Mouse (Mus musculus) left cerebral cortex, postnatal 14 days (tissue): ENCODE data around the gene Tmem232. TPM values are rescaled to one million over a fixed set of nuclear protein-coding genes. Genes with fewer than 3 reads are reported as not detected.
"Not testable (repeated sequence)": the region's sequence is repeated elsewhere in the genome, so short reads cannot be mapped to it uniquely, and the experiment has no call there.

Experiments used
- DNase-seq, 2 experiments: peaks; one replicate each; pipeline ENCODE4 v3.0.0; 2021 to 2022; ENCODE audit warnings: low spot score in 2 of 2, mixed read lengths in 1 of 2
- intact Hi-C: fragments of 180-260 bp; cut with DNase I; formaldehyde crosslinking; loops from one replicate; pipeline ENCODE4 v1.15.1; 2025
- total RNA-seq, 2 experiments: library from RNA; stranded (reverse); gene quantifications; 2 replicates each; pipeline ENCODE4 v1.2.3; 2021

Tmem232 gene
- total RNA-seq, 2 experiments from 2014 or later, result 1.5 to 1.9 TPM

DNA sequence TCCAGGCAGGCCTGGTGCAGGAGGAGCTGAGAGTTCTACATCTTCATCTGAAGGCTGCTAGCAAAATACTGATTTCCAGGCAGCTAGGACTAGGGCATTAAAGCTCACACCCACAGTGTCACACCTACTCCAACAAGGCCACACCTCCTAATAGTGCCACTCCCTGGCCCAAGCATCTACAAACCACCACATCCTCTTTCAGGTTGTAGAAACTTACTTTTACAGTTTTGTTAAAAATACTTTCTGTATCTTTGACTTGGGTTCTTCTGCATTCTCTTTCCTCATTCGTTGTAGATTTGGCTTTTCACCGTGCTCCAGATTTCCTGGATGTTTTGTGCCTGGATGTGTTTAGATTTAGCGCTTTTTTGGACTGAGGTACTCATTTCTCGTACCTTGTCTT is 5.6 kb upstream of the Tmem232 start:
- intact Hi-C loops, result not testable (repeated sequence)

DNA sequence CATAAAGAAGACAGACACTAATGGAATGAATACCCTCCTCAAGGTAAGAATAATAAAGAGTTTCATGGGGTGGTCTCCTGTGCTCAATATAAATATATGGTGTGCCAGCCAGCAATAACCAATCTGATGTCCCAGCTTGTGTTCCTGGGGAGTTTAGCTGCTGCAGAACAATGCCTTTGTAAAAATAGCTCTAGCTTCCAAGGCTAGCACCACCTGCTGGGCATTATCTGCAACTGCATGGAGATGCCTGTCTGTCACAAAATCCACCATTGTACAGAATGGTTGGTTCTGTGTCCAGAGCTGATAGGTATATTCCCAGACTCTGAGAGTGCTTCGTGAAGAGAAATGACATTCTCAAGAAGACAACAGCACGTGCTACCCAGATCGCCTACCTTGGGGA is 4.4 kb downstream of the Tmem232 start:
- intact Hi-C loops, result no loop called here
- DNase-seq, result peak; percentile 26 to 39

More for the DNA sequence above, 5.6 kb upstream of the Tmem232 start:
- DNase-seq, result not testable (repeated sequence)

DNA sequence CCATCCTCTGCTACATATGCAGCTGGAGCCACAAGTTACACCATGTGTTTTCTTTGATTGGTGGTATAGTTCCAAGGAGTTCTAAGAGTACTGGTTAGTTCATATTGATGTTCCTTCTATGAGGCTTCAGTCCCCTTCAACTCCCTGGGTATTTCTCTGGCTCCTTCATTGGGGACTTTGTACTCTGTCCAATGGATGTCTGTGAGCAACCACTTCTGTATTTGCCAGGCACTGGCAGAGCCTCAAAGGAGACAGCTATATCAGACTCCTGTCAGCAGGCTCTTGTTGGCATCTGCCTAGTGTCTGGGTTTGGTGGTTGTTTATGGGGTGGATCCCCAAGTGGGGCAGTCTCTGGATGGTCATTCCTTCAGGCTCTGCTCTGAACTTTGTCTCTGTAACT is 8.2 kb downstream of the Tmem232 start:
- DNase-seq, intact Hi-C loops: not testable (repeated sequence)

DNA sequence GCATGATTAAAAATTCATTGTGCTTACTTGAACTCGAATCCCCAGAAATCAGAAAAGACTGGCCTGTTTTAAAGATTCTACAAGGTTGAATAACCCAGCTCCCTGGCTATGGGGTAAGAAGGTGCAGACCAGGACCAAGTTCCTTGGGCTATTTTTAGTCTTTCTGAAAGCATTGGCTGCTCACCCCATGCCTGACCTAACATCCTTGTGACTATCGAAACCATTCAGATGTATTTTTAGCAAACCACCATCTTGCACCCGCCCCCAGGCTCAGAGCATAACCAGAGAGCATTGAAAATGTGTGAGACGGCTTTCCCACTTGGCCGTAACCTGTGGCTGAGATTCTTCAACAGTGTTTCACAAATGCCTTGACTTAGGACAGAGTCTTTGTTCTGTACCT is 13.1 kb downstream of the Tmem232 start:
- no peak for DNase-seq
- intact Hi-C loops, result no loop called here

DNA sequence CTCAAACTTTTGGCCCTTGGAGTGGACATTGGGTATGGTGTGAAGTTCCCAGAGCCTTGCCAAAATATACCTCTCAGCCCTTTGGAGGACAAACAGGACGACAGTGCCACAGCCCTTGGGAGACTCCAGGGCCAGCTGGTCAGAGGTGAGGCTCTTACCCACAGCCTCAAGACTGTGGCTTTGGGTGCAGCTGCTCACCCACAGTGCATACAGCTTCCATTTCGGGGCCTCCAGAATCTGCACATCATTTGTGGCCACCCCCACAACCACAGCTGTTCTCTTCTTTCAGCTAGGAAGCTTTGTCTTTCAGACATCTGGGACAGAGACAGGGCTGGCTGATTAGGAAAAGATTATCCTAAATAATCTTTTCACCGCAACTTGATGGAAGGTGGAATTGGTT is 27.1 kb downstream of the Tmem232 start:
- intact Hi-C loops, result no loop called here
- DNase-seq, result no peak

DNA sequence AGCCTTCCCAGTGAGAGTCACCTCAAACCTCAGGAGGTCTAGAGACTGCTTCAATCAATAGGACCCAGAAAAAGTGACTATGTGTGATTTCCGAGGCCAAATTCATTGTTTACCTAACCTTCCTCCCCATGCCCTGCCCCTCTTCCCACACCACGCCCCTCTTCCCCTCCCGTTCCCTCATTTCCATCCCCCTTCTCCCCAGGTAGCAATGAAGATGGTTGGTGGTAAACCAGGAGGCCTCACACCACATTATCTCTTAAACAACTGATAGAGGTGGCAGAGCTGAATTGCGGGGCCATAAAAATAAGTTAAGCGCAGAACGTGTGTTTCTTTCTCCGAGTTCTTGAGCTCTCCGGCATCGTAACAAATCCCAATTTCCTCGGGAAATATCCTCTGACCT is 55.9 kb downstream of the Tmem232 start:
- intact Hi-C loops, result no loop called here

DNA sequence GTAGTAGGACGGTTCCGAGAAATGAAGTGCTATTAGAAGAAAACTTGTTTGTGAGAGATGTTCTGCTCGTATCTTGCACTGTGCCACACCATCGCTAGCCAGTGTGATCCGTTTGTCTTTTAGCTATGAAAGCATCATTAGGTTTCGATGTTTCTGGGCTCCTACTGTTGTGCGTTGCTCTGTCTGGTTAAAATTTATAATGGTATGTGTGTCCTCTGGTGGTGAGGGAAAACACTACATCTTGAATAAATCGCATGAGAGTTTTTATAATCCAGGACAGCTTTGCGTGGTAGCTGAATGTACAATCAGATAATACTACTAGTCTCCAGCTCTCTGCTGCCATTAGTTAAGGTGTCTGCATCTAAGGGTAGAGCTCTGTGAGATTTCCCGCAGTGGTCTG is 63.8 kb downstream of the Tmem232 start:
- intact Hi-C loops, result no loop called here
- DNase-seq, result peak in 1 of 2 experiments; percentile 31

More for the DNA sequence above, 55.9 kb downstream of the Tmem232 start:
- DNase-seq, result no peak

DNA sequence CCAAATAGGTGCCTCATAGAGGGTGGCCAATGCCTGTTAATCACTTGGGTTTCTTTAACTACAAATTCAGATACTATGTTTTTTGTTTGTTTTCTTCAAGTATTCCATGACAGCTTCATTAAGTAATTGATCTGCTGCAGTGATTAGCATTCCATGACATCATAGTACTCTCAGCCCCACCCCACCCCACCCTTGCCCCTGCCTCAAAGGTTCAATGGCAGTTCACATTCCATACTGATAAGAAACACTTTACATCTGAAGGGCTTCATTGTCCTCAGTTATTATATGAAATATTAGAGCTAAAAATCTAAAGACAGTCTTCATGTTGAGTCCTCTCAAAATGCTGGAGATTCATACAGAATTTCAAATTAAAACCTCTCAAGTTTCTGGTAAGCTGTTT is 89.8 kb downstream of the Tmem232 start:
- DNase-seq, result no peak
- intact Hi-C loops, result no loop called here

DNA sequence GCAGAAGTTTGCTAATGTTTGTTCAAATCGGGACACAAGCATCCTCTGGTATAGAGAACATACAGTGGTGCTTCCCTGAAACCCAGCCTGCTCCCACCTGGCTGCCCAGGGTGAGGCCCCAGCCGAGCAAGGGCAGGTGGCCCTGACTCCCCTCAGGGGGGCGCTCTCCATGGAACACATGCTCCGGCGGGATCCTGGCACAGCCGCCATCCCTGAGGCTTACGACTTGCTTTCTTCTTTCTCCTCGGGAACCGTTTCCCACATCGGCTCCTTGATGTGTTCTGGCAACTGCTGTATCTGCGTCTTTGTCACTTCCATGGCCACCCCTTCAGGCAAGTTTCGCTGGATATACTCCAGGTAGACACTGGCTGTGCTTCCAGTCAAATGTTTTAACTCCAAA is 102.7 kb downstream of the Tmem232 start:
- intact Hi-C loops, DNase-seq: not testable (repeated sequence)

DNA sequence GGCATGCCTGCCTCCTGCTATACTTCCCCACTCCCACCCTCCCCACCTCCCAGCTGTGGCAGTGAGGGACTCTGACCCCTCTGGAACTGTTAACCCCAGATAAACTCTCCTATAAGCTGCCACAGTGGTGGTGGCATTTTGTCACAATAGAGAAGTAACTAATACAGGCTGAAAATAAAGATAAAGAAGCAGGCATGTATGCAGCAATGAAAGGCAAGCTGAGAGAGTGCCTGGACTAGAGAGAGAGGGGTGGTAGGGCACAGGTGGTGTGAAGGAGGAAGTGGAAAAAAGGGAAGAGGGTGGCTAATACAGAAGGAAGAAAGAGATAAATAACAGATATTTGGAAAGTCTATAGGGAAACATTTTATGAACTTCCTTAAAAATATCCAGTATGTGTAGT is 121.5 kb downstream of the Tmem232 start:
- no peak for DNase-seq
- intact Hi-C loops, result no loop called here

DNA sequence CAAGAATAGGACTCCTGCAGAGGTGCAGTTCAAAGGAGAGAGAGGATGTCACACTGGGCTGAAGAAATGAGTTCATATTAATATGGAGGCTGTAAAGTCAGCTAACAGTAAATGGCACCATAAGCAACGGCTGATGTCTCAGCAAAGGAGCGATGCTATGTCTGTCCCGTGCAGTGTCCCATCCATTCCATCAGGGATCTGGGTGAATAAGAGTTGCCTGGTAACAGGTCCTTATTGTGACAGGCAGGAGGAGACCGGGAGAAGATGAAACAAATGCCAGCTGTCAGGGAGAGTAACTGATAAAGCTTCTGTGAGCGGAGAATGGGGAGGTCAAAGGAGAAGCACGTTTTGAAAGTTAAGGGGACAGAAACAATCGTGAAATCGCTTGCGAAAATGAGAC is 135.3 kb downstream of the Tmem232 start:
- intact Hi-C loops, result no loop called here
- no peak for DNase-seq

DNA sequence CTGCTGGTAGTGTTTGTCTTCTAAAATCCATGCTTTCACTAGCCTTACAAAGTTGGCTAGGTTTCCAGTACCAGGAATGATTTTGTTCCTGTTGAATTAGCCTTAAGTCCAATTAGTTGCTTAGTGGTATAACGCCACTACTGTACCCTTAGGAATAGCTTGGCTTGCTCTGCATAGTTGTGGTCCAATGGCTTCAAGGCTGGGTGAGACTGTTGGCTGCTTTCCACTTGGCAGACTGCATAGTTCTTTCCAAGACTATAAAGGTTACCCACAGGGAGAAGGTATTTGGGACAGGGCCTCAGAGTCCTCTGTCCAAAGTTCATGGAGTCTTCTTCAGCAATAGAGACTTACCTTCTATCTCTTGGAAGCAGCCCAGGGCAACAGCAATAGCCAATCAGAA is 139.7 kb downstream of the Tmem232 start:
- intact Hi-C loops, result no loop called here
- DNase-seq, result peak in 1 of 2 experiments; percentile 11

DNA sequence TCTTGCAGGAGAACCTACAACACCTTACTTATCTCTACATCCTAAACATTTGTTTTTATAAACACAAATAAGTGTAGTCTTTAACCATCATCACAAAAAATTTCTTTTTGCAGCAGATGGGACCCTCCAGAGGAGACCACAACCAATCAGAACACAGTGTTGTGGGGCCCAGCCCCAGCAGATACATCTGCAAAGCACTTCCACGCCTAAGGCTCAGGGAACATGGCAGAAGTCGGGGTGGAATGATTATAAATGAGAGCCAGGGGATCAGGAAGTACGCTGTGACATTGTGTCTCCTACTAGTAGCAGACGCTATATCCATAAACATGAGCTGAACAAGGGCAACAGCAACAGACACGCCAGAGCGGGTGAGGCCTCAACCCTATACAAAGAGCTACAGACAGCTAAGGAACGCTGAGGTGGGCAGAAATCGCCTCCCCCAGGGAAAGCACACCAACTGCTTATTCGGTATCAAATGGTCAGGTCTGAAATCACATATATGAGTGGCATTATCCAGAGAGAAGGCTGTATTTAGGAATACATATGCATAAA is 156.1 kb downstream of the Tmem232 start:
- DNase-seq, result no peak
- intact Hi-C loops, result no loop called here

DNA sequence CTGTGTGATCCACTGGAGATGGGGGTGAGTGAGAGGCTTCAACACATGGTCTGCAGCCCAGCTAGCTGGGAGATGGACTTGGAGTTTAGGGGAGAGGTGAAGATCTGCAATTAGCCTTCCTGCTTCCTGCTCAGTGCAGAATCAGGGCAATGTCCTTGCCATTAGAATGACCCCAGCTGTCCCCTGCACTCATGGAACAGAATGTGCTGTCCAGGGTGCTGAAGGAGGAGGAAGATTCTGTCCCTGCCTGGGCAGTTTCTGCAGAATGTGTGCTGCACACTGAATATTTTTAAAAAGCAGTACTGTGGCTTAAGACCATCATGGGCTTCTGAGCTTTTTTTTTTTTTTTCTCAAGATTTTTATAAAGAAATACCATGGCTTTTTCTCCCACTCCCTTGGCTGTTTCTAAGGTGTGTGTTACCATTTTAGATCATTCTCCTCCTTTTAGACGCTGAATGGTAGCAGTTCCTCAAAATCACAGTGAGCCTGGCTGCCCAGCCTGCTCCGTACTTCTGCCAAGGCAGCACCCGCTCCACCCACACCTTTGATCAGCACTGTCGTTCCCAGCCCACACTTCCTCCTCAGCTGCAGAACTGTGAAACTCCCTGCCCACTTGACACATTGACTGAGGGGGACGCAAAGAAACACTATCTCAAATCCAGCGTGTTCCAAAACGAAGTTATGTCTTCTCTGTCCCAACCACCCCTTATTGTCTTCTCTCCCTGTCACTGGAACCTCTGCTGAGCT is 170.4 kb downstream of the Tmem232 start:
- intact Hi-C loops, result no loop called here
- peak; percentile 80 to 93 for DNase-seq

DNA sequence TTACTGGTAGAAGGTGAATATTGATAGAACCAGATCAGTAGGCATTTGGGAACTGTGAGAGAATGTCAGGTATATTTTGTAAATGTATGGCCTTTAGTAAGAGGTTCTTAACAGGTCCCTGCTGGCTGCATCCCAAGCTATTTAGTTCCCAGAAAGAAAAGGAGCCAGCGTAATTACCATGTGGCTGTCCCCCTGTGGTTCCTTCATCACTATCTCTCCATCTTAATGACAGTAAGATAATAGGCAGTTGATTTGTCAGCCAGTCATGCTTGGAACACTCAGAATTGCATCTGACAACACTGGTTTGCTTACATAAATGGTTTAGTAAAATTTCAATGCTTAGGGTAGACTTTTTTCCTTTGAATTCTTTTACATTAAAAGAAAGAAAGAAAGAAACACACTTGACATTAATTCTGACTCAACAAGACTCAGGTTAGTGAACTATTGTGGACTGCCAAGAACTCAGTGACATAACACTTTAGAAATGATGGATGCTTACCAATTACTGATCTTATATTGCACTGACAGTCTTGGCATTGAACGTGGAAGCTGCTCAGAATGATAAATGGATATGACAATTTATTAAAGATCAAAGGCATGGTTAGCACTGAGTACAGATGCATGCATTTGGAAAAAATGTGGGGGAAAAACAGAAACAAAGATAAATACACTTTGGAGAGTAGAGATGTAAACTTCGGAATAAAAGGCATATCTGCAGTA is 174.9 kb downstream of the Tmem232 start:
- no peak for DNase-seq
- intact Hi-C loops, result loop anchor here (10.0 kb wide), 1 partner anchor 191 kb away; no protein-coding TSS in a partner anchor

DNA sequence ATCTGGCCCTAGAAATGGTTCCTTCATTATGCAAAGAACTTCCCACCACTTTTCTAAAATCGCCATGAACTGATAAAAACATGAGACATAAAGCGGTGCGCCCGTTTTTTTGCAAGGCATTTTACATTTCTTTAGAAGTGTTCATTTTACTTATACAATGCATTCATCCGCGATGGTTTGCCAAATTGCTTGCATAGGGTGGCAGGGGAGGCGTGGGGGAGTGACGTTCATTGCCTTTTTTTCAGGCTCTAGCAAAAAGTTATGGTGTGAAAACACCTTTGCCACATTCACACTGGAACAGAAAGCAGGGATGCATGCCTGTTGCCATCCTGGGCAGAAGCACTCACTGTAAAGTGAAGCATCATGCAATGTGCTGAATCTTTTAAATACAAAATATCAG is 188.7 kb downstream of the Tmem232 start:
- peak in 1 of 2 experiments; percentile 40 for DNase-seq
- intact Hi-C loops, result no loop called here

DNA sequence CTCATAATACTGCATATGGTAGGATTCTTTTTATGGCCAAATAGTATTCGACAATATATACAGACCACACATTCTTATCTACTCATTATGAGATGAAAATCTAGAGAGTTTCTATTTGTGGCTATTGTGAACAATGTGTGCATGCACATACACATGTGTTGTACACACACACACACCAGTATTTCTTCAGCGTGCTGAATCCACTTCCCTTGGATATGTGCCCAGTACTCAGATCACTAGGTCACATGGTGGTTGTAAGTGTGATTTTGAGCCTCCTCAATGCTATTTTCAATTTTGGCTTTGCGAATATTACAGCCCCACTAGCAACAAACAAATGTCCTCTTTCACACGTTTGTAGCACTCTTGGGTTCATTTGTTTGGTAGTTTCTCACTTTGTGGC is 200.6 kb downstream of the Tmem232 start:
- DNase-seq, result no peak

DNA sequence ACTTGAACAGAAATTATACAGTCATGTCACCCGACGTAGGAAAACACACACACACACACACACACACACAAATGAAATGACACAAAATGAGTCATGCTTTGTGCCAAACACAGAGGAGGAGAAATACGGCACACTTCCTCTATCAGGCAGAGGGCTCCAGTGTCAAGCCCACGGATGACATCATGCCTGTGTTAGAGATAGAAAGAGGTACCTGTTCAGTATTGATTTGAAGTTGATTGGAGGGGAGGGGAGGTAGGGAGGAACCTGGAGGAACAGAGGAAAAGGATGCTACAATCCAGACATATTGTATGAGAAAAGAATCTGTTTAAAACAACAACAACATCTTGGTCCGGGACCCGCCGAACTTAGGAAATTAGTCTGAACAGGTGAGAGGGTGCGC is 209.8 kb downstream of the Tmem232 start:
- intact Hi-C loops, result no loop called here
- no peak for DNase-seq

More for the DNA sequence above, 200.6 kb downstream of the Tmem232 start:
- intact Hi-C loops, result no loop called here

DNA sequence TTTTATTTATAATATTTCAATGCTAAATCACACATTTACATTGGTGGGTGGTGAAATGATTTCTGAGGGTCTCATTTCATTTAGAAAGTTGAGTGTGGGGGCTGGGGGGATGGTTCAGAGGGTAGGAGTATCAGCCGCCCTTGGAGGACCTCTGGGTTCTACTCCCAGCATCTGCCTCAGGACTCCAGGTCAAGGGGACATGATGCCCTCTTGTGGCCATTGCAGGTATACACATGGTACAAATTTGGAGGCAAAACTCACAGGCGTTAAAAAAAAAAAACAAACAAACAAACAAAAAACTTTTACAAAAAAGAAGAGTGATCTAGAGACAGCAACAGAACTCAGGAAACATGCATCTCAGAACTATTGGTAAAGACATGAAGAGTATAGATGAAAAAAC is 215.3 kb downstream of the Tmem232 start:
- peak; percentile 21 to 39 for DNase-seq
- intact Hi-C loops, result no loop called here

DNA sequence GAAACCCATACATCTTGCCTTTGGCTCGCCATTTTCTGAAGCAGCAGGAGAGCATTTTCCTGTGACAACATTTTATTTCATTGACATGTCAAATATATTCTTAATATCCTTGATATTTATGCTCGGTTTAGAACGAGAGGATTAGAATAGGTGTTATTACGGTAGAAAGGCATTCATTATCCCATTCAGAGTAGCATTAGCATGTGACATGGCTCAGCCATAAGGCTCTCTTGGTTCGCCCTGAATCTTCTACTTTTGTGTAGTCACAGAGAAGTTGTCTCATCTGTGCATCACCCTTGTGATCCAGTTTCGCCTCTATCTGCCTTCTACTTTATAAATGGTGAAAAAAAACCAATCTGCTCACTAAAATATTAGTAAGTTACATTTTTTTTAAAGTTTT is 220.0 kb downstream of the Tmem232 start:
- intact Hi-C loops, result no loop called here
- DNase-seq, result no peak

DNA sequence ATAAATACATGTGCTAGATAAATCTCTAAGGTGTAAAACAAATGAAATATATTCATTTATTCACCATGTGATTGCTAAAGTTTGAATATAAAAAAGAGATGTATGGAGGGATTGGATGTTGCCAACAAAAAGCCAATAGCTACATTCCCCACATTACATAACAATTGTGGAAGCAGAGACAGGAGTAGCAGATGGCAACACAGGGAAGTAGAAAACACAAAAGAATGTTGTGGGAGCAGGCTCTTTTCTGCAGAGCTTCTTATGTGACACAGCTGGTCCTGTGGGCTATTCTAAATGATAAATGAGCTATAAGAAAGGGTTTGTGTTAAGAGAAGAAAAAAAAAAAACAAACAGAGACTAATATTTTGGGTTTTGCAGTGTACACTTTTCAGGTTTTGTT is 240.6 kb downstream of the Tmem232 start:
- intact Hi-C loops, result no loop called here
- no peak for DNase-seq
